Mouse (Mus musculus) lung, postnatal 25 days (tissue): ENCODE measurements at regions not wholly inside any gene's neighbourhood (a gene's known extent, or its start where the extent isn't known, plus 50 kb on each side); places are given as distances from the start of the nearest gene placed in this dataset.

Experiments used
- DNase-seq: peaks from one replicate; pipeline ENCODE4 v3.0.0; 2022; ENCODE audit warnings: low spot score

GRCm38 (mm10) chr8:8762354-8762753 lies 72.0 kb upstream of the Arglu1 start:
- no peak for DNase-seq

GRCm38 (mm10) chr8:8758283-8758682 lies 68.0 kb upstream of the Arglu1 start:
- DNase-seq: no peak

- no peak for DNase-seq
Observed at GRCm38 (mm10) chr8:8751208-8751607, 60.9 kb upstream of the Arglu1 start.

- DNase-seq: no peak
Observed at GRCm38 (mm10) chr8:8746691-8747090, 56.4 kb upstream of the Arglu1 start.

GRCm38 (mm10) chr8:8745615-8746285 lies 55.4 kb upstream of the Arglu1 start:
- no peak for DNase-seq
